Mouse (Mus musculus) macrophage (primary cell): ENCODE data around the gene Mecom. TPM values are rescaled to one million over a fixed set of nuclear protein-coding genes. Genes with fewer than 3 reads are reported as not detected.
A peak's percentile ranks its signal among the peaks of the same experiment; 100 is the strongest.

Experiments used
- H3K27ac ChIP-seq: fragments of 350-480 bp; formaldehyde crosslinking; 2 replicates; pipeline ENCODE4 v1.9.0; 2021
- H3K36me3 ChIP-seq: fragments of 350-480 bp; formaldehyde crosslinking; 2 replicates; pipeline ENCODE4 v1.9.0; 2021; ENCODE audit errors: inconsistent target
- H3K4me3 ChIP-seq: fragments of 350-480 bp; formaldehyde crosslinking; 2 replicates; pipeline ENCODE4 v1.9.0; 2021; ENCODE audit errors: inconsistent target
- H3K79me2 ChIP-seq: fragments of 350-480 bp; formaldehyde crosslinking; 2 replicates; pipeline ENCODE4 v1.9.0; 2021; ENCODE audit errors: inconsistent target
- WGBS: methylation state at CpG from one replicate; pipeline ENCODE4 v1.1.7; 2026; ENCODE audit warnings: inconsistent platforms; ENCODE audit not compliant: missing documents; 5-methylcytosine and 5-hydroxymethylcytosine counted together
- polyA plus RNA-seq: library from polyadenylated mRNA; stranded (reverse); fragments of 250-400 nt; gene quantifications from 3 replicates; pipeline ENCODE4 v1.2.4, GENCODE M21; 2018; ENCODE audit warnings: inconsistent platforms

The Mecom gene
- polyA plus RNA-seq, 1 experiment from 2014 or later, result not detected

GRCm38 (mm10) chr3:30508930-30509910, 38.6 kb downstream of the Mecom start:
- H3K4me3 ChIP-seq, result no peak overlapping the region
- 3% methylated on average over 33 of the region's 55 CpGs for WGBS
- H3K79me2 ChIP-seq, result no peaks in the 10 kb centered on the region
- no peak overlapping the region for H3K27ac ChIP-seq
- no peaks in the 10 kb centered on the region for H3K36me3 ChIP-seq

GRCm38 (mm10) chr3:30508296-30508929, 39.4 kb downstream of the Mecom start:
- Histone ChIP-seq H3K79me2 (no peaks in the 10 kb centered on the region), H3K36me3 (no peaks in the 10 kb centered on the region), H3K4me3 (no peak overlapping the region), H3K27ac (no peak overlapping the region)
- under 1% methylated on average over 72 of the region's 73 CpGs for WGBS

- Histone ChIP-seq H3K4me3 (peak overlapping the region; percentile 7; the same call in 1 of the 2 replicates), H3K27ac (no peak overlapping the region), H3K36me3 (no peaks in the 10 kb centered on the region), H3K79me2 (no peaks in the 10 kb centered on the region)
- 1% methylated on average over 41 of the region's 41 CpGs for WGBS
Observed at GRCm38 (mm10) chr3:30507576-30508295, 40.1 kb downstream of the Mecom start.

GRCm38 (mm10) chr3:30507028-30507575, 40.7 kb downstream of the Mecom start:
- H3K4me3 ChIP-seq, result peak overlapping the region; percentile 7; the same call in 1 of the 2 replicates
- H3K27ac ChIP-seq, result no peak overlapping the region
- 2% methylated on average over 22 of the region's 22 CpGs for WGBS
- H3K36me3 ChIP-seq, result no peaks in the 10 kb centered on the region
- H3K79me2 ChIP-seq, result no peaks in the 10 kb centered on the region

GRCm38 (mm10) chr3:30506329-30507027, 41.3 kb downstream of the Mecom start:
- no peaks in the 10 kb centered on the region for H3K36me3 ChIP-seq
- H3K27ac ChIP-seq, result no peak overlapping the region
- 4% methylated on average over 17 of the region's 17 CpGs for WGBS
- H3K79me2 ChIP-seq, result no peaks in the 10 kb centered on the region
- no peak overlapping the region for H3K4me3 ChIP-seq

- Histone ChIP-seq H3K4me3 (no peak overlapping the region), H3K36me3 (no peaks in the 10 kb centered on the region), H3K79me2 (no peaks in the 10 kb centered on the region), H3K27ac (no peak overlapping the region)
- 30% methylated on average over 16 of the region's 16 CpGs for WGBS
Observed at GRCm38 (mm10) chr3:30505741-30506251, 42.0 kb downstream of the Mecom start.

GRCm38 (mm10) chr3:30504561-30504960, 43.2 kb downstream of the Mecom start:
- H3K36me3 ChIP-seq, result no peaks in the 10 kb centered on the region
- WGBS, result 34% methylated on average over 7 of the region's 7 CpGs
- H3K27ac ChIP-seq, result no peak overlapping the region
- H3K4me3 ChIP-seq, result no peak overlapping the region
- no peaks in the 10 kb centered on the region for H3K79me2 ChIP-seq

- Histone ChIP-seq H3K36me3 (no peaks in the 10 kb centered on the region), H3K27ac (no peak overlapping the region)
Observed at GRCm38 (mm10) chr3:30503821-30504220, 44.0 kb downstream of the Mecom start.

GRCm38 (mm10) chr3:30498202-30498828, 49.5 kb downstream of the Mecom start:
- no peaks in the 10 kb centered on the region for H3K79me2 ChIP-seq
- H3K27ac ChIP-seq, result no peak overlapping the region
- no peak overlapping the region for H3K4me3 ChIP-seq
- no peaks in the 10 kb centered on the region for H3K36me3 ChIP-seq
- 46% methylated on average over 9 of the region's 9 CpGs for WGBS

More at GRCm38 (mm10) chr3:30503821-30504220, 44.0 kb downstream of the Mecom start:
- Histone ChIP-seq H3K79me2 (no peaks in the 10 kb centered on the region), H3K4me3 (no peak overlapping the region)

GRCm38 (mm10) chr3:30494371-30494770, 53.4 kb downstream of the Mecom start:
- no peaks in the 10 kb centered on the region for H3K36me3 ChIP-seq
- WGBS, result 89% methylated on average over 2 of the region's 2 CpGs
- H3K27ac ChIP-seq, result no peak overlapping the region
- no peak overlapping the region for H3K4me3 ChIP-seq
- H3K79me2 ChIP-seq, result no peaks in the 10 kb centered on the region

- 18% methylated on average over 4 of the region's 4 CpGs for WGBS
Observed at GRCm38 (mm10) chr3:30488808-30489207, 59.0 kb downstream of the Mecom start.

GRCm38 (mm10) chr3:30486422-30486821, 61.4 kb downstream of the Mecom start:
- 58% methylated on average over 4 of the region's 4 CpGs for WGBS
- Histone ChIP-seq H3K36me3 (no peaks in the 10 kb centered on the region), H3K4me3 (no peak overlapping the region), H3K27ac (no peak overlapping the region), H3K79me2 (no peaks in the 10 kb centered on the region)

More at GRCm38 (mm10) chr3:30488808-30489207, 59.0 kb downstream of the Mecom start:
- H3K27ac ChIP-seq, result no peak overlapping the region
- H3K79me2 ChIP-seq, result no peaks in the 10 kb centered on the region
- no peak overlapping the region for H3K4me3 ChIP-seq
- H3K36me3 ChIP-seq, result no peaks in the 10 kb centered on the region

- Histone ChIP-seq H3K79me2 (no peaks in the 10 kb centered on the region), H3K36me3 (no peaks in the 10 kb centered on the region)
- WGBS, result 88% methylated on average over 5 of the region's 5 CpGs
Observed at GRCm38 (mm10) chr3:30483006-30483684, 64.7 kb downstream of the Mecom start.

More at GRCm38 (mm10) chr3:30483006-30483684, 64.7 kb downstream of the Mecom start:
- H3K4me3 ChIP-seq, result no peak overlapping the region
- no peak overlapping the region for H3K27ac ChIP-seq
